Mouse (Mus musculus): Measurements from ENCODE around the gene Fosb. TPM values are rescaled to one million over a fixed set of nuclear protein-coding genes. Genes with fewer than 3 reads are reported as not detected.

The Fosb gene
- total RNA-seq (2023), result 1,000 to 10,000 TPM in 1 of 2 experiments, 100 to 1,000 TPM in 1; 524 to 1,527 TPM

GRCm38 (mm10) chr7:19309884-19310641, at the start of gene Fosb:
TSS of gene Fosb (minus strand) at chr7:19310051.

DNA sequence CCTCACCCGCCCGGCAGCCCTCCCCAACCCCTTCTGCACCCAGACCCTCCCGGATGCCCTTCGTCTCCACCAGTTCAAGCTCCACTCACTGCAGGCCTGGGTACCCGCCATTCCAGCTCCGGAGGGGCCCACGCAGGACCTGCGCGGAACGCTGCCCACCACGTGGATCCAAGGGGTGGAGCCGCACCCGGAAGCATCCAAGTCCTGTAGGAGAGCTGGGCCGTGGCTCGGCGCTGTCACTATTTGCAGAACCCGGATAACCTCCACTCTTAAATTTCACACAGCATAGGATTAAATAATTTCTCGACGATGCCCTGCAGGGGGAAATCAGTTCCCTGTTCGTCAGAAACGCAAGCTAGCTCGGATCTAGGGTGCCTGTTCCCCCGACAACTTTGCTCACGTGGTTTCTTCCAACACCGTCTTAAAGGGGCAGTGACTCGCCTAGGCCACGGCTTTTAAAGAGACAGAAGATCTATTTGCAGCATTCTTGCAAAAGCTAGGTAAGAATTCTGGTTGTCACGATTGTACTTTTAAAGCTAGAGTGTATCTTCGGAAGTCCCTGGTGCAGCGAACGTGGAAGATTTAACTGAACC, 49.5 kb upstream of the Fosb start, which contains the start of the genes Cd3eap and Ppp1r13l:
TSS of gene Cd3eap (minus strand) at position 185 of the 593 bp plus-strand sequence.
TSS of gene Ppp1r13l (plus strand) at position 451 of the 593 bp plus-strand sequence.

DNA sequence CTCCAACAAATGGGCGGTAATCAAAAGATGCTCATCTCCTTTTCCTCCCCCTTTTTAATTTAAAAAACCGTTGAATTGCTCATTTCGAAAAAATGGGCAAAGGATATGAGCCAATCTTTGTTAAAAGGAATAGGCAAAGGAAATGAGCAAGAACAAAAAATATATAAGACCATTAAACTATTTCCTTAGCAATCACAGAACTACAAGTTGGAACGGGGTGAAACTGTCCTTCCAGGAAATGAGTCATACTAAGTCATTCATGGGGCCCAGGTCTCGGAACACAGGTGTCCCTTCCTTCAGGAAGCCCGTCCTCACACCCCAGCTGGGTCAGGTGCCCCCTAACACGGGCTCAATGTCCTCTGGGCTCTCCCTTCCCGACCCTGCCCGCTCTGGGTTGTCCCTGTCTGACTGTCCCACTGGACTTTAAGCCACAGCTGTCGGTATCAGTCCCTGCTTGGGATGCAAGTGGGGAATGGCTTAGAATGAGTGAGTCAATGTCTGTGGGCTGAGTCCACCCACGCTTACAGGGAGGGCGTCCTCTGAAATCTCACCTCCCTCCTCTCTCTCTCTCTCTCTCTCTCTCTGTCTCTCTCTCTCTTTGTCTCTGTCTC, 34.5 kb upstream of the Fosb start, which contains the start of gene Ercc1:
TSS of gene Ercc1 (plus strand) at position 542 of the 611 bp plus-strand sequence.

GRCm38 (mm10) chr7:19282385-19282784, 27.5 kb downstream of the Fosb start, which contains the start of gene Rtn2:
TSS of gene Rtn2 (plus strand) at chr7:19282624.

GRCm38 (mm10) chr7:19279581-19280114, 30.2 kb downstream of the Fosb start, which contains the start of gene Ppm1n:
TSS of gene Ppm1n (minus strand) at chr7:19280064.

DNA sequence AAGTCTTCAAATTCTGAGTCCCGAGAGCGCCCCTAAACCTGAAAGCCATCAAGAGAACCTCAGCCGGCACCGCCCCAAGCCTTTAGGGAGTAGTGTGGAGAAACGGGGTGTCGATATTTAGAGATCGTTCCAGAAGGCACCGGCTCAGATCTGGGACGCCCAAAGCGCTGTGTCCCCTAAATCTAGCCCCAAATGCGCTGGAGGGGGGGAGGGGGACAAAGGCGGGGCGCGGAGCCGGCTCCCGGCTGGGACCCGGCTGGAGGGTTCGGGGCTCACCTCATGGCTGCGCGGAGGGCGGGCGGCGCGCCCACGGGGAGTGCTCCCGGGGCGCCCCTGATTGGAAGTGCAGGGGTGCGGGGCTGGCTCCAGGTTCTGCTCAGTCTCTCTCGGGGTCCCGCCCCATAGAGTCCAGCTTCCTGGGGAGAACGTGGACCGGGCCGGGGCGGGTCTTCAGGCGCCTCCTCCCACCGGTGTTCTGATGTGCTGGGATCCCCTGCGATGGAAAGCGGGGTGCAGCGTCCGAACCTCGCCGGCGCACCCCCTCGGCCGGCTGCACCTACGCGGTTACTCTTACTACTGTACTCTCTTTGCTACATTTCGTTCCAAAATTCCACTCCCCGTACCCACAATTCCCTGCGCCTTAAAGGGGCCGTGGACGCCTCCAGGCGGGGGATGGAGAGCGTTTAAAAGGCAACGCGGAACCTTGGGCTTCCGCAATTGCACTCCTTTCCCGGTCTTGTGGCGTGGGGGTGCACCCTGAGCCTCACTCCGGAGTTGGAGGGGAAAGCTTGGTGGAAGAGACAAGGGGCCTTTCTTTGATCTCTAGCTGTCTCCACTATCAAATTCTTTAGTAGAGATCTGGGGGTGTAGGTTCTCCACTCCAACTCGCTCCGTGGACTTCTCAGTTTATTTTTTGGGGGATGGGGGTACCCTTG, 38.3 kb downstream of the Fosb start, which contains the start of gene Vasp:
TSS of gene Vasp (minus strand) at position 580 of the 935 bp plus-strand sequence.

Other genes starting within 250 kb of the Fosb start
- 10 to 100 TPM; 15.1 to 15.8 TPM for gene Dmwd, start 233.8 kb downstream of the Fosb start, total RNA-seq (2023)
- 10 to 100 TPM; 12.2 to 17.9 TPM for gene Dmpk, start 226.2 kb downstream of the Fosb start, total RNA-seq (2023)
- under 1 TPM; 0.24 to 0.46 TPM for gene Six5, start 215.5 kb downstream of the Fosb start, total RNA-seq (2023)
- gene Gm4969, start 191.7 kb downstream of the Fosb start, total RNA-seq (2023), result not detected
- 10 to 100 TPM; 27.1 to 29.2 TPM for gene Fbxo46, start 190.2 kb downstream of the Fosb start, total RNA-seq (2023)
- gene Qpctl, start 160.8 kb downstream of the Fosb start, total RNA-seq (2023), result 10 to 100 TPM; 12.3 to 14.1 TPM
- gene Snrpd2, start 160.3 kb downstream of the Fosb start, total RNA-seq (2023), result 100 to 1,000 TPM in 1 of 2 experiments, 10 to 100 TPM in 1; 89.6 to 100 TPM
- not detected for gene Gipr, start 143.9 kb downstream of the Fosb start, total RNA-seq (2023)
- gene Eml2, start 133.6 kb downstream of the Fosb start, total RNA-seq (2023), result 10 to 100 TPM; 20.6 to 35.2 TPM
- not detected for gene Gpr4, start 97.5 kb downstream of the Fosb start, total RNA-seq (2023)
- gene Opa3, start 81.7 kb downstream of the Fosb start, total RNA-seq (2023), result 10 to 100 TPM; 37.9 to 54.7 TPM
- gene Vasp, start 38.2 kb downstream of the Fosb start, total RNA-seq (2023), result 100 to 1,000 TPM; 403 to 410 TPM
- gene Ppm1n, start 30.0 kb downstream of the Fosb start, total RNA-seq (2023), result not detected
- gene Rtn2, start 27.4 kb downstream of the Fosb start, total RNA-seq (2023), result not detected
- 10 to 100 TPM; 64.3 to 66.3 TPM for gene Ercc1, start 34.7 kb upstream of the Fosb start, total RNA-seq (2023)
- 10 to 100 TPM in 1 of 2 experiments, 1 to 10 TPM in 1; 6.7 to 10.7 TPM for gene Cd3eap, start 49.4 kb upstream of the Fosb start, total RNA-seq (2023)
- 1 to 10 TPM; 1.4 to 1.9 TPM for gene Ppp1r13l, start 49.7 kb upstream of the Fosb start, total RNA-seq (2023)
- 10 to 100 TPM; 57.0 to 80.3 TPM for gene Ercc2, start 72.0 kb upstream of the Fosb start, total RNA-seq (2023)
- gene Klc3, start 94.1 kb upstream of the Fosb start, total RNA-seq (2023), result 1 to 10 TPM; 1.9 to 2.2 TPM
- gene Ckm, start 94.7 kb upstream of the Fosb start, total RNA-seq (2023), result under 1 TPM; 0.44 TPM
- 10 to 100 TPM; 29.5 to 30.7 TPM for gene Mark4, start 148.8 kb upstream of the Fosb start, total RNA-seq (2023)
- not detected for gene Exoc3l2, start 153.3 kb upstream of the Fosb start, total RNA-seq (2023)
- gene Bloc1s3, start 198.3 kb upstream of the Fosb start, total RNA-seq (2023), result 1 to 10 TPM; 5.8 to 6.5 TPM
- gene Trappc6a, start 198.3 kb upstream of the Fosb start, total RNA-seq (2023), result 10 to 100 TPM; 30.2 to 34.6 TPM
- gene Nkpd1, start 207.8 kb upstream of the Fosb start, total RNA-seq (2023), result under 1 TPM; 0.55 to 0.62 TPM